In the genomic region with DNA sequence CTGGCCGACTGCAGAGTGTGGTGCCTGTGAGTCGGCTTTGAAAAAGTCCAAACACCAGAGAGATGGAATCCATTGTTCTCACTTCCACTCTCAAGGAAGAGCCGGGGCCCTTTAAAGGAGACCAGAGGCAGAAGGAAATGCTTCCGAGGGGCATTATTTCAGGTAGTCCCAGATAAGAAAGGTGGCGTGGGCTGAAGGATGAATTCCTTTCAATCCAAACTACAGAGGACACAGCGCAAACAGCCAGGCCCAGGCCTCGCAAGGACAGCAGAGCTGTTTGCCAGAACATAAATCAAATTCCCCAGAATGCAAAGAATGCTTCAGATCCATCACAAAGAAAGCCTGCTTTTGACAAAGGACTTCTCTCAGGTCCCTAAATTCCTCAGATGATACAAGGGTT, we compare ENCODE assay signal across 15 mouse cellular contexts. TPM values are rescaled to one million over a fixed set of nuclear protein-coding genes. Genes with fewer than 3 reads are reported as not detected.
A peak's percentile ranks its signal among the peaks of the same experiment; 100 is the strongest.
DNase-seq lines count a peak whose midpoint lies in the region; ATAC-seq and TF ChIP-seq lines count a peak whose summit lies in the region.
"Had no signal": no experiment of that assay in that cellular context is flagged by ENCODE, and none has a peak within 500 bp of the region (broad histone marks: within the 10 kb centered on the region; RNA-seq: fewer than 3 reads in every experiment).

No protein-coding gene starts in this region.

- TF ChIP-seq CTCF in heart, adult 2 months (IDR thresholded peaks at IDR 0.05) = no peak

- ATAC-seq in heart, embryonic 15.5 days (replicated peaks; ENCODE audit: insufficient number of reproducible peaks, insufficient read depth, low FRiP score, low read depth) = no peak
- ATAC-seq: intestine, embryonic 16.5 days; Patski had no signal

- no peaks in the 10 kb centered on the region for H3K79me2 ChIP-seq in heart, adult 2 months (replicated peaks; ENCODE audit: control insufficient read depth, insufficient read depth, low read length)

- TF ChIP-seq EP300 in heart, adult 2 months (IDR thresholded peaks at IDR 0.05; ENCODE audit: insufficient read depth, low read depth, low read length) = no peak

- no peak overlapping the region for H3K9ac ChIP-seq in heart, embryonic 15.5 days
- H3K9ac ChIP-seq in heart, adult 2 months (ENCODE audit: low read depth, low read length) = no peak overlapping the region
- H3K9ac ChIP-seq: hindbrain, embryonic 15.5 days had no signal

- no peaks in the 10 kb centered on the region for H3K9me3 ChIP-seq in heart, embryonic 15.5 days (replicated peaks)
- H3K9me3 ChIP-seq in embryonic facial prominence, embryonic 10.5 days = no peaks in the 10 kb centered on the region
- H3K9me3 ChIP-seq: hindbrain, embryonic 15.5 days had no signal

- H3K27me3 ChIP-seq in heart, embryonic 15.5 days = no peaks in the 10 kb centered on the region
- H3K27me3 ChIP-seq in heart, adult 2 months (ENCODE audit: control insufficient read depth, insufficient read depth, low read length) = no peaks in the 10 kb centered on the region
- no peaks in the 10 kb centered on the region for H3K27me3 ChIP-seq in embryonic facial prominence, embryonic 10.5 days (replicated peaks; ENCODE audit: low read depth, poor library complexity, severe bottlenecking)
- H3K27me3 ChIP-seq: hindbrain, embryonic 15.5 days had no signal

- H3K4me3 ChIP-seq in heart, embryonic 15.5 days = no peak overlapping the region
- H3K4me3 ChIP-seq in heart, adult 2 months = no peak overlapping the region
- no peak overlapping the region for H3K4me3 ChIP-seq in embryonic facial prominence, embryonic 10.5 days
- H3K4me3 ChIP-seq: hindbrain, embryonic 15.5 days had no signal

- H3K27ac ChIP-seq in heart, embryonic 15.5 days = peak overlapping the region; percentile 45
- H3K27ac ChIP-seq in heart, adult 2 months = no peak overlapping the region
- H3K27ac ChIP-seq in embryonic facial prominence, embryonic 10.5 days (replicated peaks) = 0 out of 2 replicates have a peak overlapping the region, but pooled peaks have one; percentile 1
- H3K27ac ChIP-seq: hindbrain, embryonic 15.5 days had no signal

- TF ChIP-seq POLR2A in heart, adult 2 months (IDR thresholded peaks at IDR 0.05; ENCODE audit: insufficient read depth, low read depth, low read length) = no peak

- intact Hi-C loops in heart, adult 2 months (cut with DNase I) = no loop called here

- 30% methylated on average over 7 of the region's 7 CpGs for WGBS in heart, embryonic 15.5 days
- 51% methylated on average over 7 of the region's 7 CpGs for WGBS in heart, adult 2 months
- 64% methylated on average over 7 of the region's 7 CpGs for WGBS in embryonic facial prominence, embryonic 10.5 days

- peak; percentile 41 for DNase-seq in embryo, embryonic 10 days (ENCODE audit: low spot score)
- DNase-seq in embryo, embryonic 11 days = no peak
- DNase-seq in heart, adult 2 months = no peak
- peak; percentile 48 for DNase-seq in ES-CJ7 (ENCODE audit: low read depth, low spot score)
- no peak for DNase-seq in embryonic facial prominence, embryonic 10.5 days (ENCODE audit: low spot score)
- no peak for DNase-seq in thymus, postnatal 14 days
- DNase-seq: B cell, adult 2 months; cerebellum, adult 8-10 months; gastrocnemius, postnatal 25 days; layer of hippocampus, postnatal 36 days had no signal

- peaks cover 25% of the 10 kb centered on the region for H3K4me1 ChIP-seq in heart, embryonic 15.5 days (replicated peaks)
- H3K4me1 ChIP-seq in heart, adult 2 months (ENCODE audit: control insufficient read depth, insufficient read depth, low read length) = no peaks in the 10 kb centered on the region; the same call in 1 of the 2 replicates
- peaks cover 3% of the 10 kb centered on the region; the same call in 1 of the 2 replicates for H3K4me1 ChIP-seq in embryonic facial prominence, embryonic 10.5 days
- H3K4me1 ChIP-seq: hindbrain, embryonic 15.5 days had no signal

- H3K36me3 ChIP-seq in heart, embryonic 15.5 days = no peaks in the 10 kb centered on the region
- H3K36me3 ChIP-seq in heart, adult 2 months (ENCODE audit: control insufficient read depth, insufficient read depth, low read length) = no peaks in the 10 kb centered on the region
- no peaks in the 10 kb centered on the region for H3K36me3 ChIP-seq in embryonic facial prominence, embryonic 10.5 days (replicated peaks)
- H3K36me3 ChIP-seq: hindbrain, embryonic 15.5 days had no signal

- H3K4me2 ChIP-seq in heart, embryonic 15.5 days = no peak overlapping the region
- H3K4me2 ChIP-seq: hindbrain, embryonic 15.5 days; liver, embryonic 11.5 days had no signal

RNA-seq across cellular contexts. Expression of a gene that starts 17.1 kb away (rescaled TPM):
- 20.9 and 21.4 TPM in 2 replicates for polyA plus RNA-seq in heart, embryonic 15.5 days (2015; fragmentation: Nextera tagmentation; extraction: Ambion mirVana)
- 10 to 100 TPM; 67.2 to 77.6 TPM for total RNA-seq in heart, adult 2 months (2021)
- polyA plus RNA-seq in heart, adult 2 months (2012; rRNA removed) = 13.1 and 23.9 TPM in 2 replicates
- 7.3 and 7.4 TPM in 2 replicates for polyA plus RNA-seq in embryonic facial prominence, embryonic 10.5 days (2016; fragmentation: Nextera tagmentation; extraction: Ambion mirVana)

Comparison
In these comparisons a context has a peak if more than half of its experiments do, and no peak if none do; other contexts are left out.
1. DNase-seq: peak in embryo, embryonic 10 days (single experiment) and ES-CJ7 (single experiment); none in embryo, embryonic 11 days (single experiment), heart, adult 2 months (0 of 2), embryonic facial prominence, embryonic 10.5 days (single experiment) and thymus, postnatal 14 days (single experiment).